Mouse (Mus musculus): Measurements from ENCODE around the gene Bcar1.

The Bcar1 gene

GRCm38 (mm10) chr8:111769296-111769695 is 25.7 kb upstream of the Bcar1 start:
- no peak for DNase-seq

- DNase-seq, result no peak
These were observed 25.0 kb upstream of the Bcar1 start for GRCm38 (mm10) chr8:111768651-111769050.

DNA sequence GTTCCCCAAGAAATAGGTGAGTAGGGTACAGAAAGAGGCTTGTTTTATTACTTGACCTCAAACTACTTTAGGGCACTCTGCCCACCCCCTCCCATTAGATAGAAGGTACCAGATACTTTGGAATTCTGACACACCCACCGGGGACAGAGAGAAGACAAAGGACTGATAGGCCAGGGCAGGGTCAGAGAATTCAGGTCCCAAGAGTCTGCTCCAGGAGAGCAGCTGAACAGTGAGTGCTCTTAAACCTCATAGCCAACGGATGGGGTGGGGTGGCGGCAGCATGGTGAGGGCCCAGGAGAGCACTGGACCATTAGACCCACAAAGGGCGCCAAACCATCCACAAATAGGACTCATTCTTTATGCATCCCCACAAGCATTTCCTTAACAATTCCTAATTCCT is 22.0 kb upstream of the Bcar1 start:
- no peak for DNase-seq

DNA sequence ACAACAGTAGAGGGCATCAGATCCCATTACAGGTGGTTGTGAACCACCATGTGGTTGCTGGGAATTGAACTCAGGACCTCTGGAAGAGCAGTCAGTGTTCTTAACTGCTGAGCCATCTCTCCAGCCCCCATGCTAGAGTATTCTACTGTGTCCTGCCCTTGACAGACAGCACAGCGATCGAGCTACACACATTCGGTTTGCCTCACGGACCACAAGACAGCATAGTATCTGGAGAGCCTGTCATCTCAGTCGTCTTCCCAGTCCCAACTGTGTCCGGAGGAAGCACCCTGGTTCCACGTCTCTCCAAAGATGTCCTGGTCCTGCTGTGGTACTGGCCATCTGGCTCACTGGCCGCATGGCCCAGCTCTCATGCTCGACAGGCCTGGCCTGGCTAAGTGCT is 21.5 kb upstream of the Bcar1 start:
- no peak for DNase-seq

DNA sequence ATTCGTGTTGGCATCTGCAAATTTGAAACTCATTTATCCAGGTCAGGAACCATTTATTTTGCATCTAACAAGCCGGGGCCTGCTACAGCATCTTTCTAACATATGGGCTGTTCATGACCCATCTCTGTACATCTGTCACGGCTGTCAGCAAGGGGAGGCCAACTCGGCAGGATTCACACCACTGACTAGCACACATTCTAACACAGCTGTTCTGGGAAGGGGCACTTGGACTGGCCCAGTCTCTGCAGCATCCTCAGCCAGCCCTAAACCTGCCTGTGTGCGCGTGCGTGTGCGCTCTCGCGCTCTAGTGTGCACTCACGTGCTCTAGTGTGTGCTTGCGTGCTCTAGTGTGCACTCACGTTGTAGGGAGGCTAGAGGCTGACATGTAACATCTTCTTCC is 17.1 kb upstream of the Bcar1 start:
- DNase-seq, result no peak

- DNase-seq, result no peak
These were observed 15.2 kb upstream of the Bcar1 start for GRCm38 (mm10) chr8:111758817-111759216.

- no peak for DNase-seq
These were observed 14.0 kb upstream of the Bcar1 start for GRCm38 (mm10) chr8:111757599-111757998.

- DNase-seq, result no peak
These were observed 11.1 kb upstream of the Bcar1 start for GRCm38 (mm10) chr8:111754736-111755135.

- no peak for DNase-seq
These were observed 10.5 kb upstream of the Bcar1 start for GRCm38 (mm10) chr8:111754088-111754487.

DNA sequence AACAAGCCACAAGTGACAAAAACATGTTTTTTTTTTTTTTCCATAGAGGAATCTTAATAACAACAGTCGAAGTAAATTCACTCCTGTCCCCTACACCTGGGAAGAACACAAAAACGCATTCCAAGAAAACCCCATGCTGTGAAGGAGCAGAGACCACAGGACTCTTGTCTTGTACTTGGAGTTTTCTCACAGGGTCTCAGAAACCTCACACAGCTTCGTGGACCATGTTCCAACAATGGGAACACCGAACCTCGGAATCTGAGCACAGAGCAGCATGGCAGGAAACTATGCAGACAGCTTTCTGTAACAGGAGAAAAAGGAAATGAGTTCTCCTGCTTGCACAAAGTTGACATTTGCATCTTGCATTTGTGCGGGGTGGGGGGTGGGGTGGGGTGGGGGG is 5.2 kb upstream of the Bcar1 start:
- DNase-seq, result no peak

DNA sequence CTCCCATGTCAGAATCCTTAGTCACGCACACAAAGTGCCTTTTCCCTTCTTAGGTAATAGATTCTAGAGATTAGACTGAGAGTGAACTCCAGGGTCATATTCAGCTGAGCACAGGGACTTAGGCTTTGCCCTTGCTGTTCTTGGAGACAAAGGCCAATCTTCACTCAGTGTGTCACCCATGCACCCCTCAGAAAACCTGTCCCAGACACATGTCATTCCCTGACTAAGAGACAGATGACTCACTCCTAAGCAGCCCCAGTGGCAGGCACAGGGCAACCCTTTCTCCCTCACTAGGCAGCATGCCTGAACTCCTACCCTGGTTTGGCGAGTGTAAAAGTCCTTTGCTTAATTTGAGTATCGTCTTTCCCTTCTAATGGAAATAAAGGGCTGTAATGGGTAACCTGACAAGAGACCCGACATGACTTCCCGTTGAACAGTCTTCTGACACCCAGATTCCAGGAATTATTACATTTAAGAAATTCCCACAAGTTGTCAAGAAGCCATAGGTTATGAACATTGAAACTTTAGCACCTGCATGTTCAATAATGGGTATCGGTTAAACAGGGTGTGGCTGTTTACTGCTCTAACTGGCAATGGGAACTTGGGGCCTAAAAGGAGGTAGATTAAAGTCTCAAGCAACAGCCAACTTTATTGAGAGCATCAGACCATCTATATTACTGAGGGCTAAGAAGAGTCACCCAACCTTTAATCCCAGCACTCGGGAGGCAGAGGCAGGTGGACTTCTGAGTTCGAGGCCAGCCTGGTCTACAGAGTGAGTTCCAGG is 4.4 kb upstream of the Bcar1 start:
- no peak for DNase-seq

DNA sequence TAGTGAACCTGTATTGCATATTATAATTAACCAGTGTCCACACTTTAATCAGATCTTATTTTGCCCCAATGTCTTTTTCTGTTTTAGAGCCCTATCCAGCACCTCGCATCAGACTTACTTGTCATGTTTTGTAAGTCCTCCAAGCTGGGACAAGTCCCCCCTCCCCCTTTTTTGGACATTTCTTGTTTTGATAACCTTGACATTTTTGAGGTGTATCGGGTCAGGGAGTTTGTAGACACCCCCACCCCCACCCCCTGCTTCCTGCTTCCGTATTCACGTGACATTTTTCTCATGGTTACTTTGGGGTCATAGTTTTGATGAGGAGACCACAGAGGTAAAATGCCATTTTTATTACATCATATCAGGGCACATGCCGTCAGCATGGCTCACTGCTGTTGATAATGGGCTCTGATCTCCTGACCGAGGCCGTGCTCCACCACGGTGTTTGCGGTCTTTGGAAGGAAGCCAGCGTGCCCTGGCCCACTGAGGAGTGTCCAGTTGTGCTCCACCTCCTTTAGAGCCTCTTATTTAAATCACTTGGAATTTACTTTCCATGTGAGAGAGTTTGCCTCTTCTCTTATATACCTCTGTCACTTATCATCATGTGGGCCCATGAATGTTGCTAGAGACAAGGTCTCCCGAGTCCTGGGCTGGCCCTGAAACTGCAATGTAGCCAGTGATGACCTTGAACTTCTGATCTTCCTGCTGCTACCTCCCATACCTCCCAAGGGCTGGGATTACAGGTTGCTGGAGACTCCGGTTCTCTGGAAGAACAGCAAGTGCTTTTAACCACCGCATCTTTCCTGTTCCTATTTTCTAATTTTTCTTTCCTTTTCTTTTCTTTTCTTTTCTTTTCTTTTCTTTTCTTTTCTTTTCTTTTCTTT is 3.2 kb upstream of the Bcar1 start:
- DNase-seq, result no peak

- no peak for DNase-seq
These were observed 2.2 kb upstream of the Bcar1 start for GRCm38 (mm10) chr8:111745591-111746418.

DNA sequence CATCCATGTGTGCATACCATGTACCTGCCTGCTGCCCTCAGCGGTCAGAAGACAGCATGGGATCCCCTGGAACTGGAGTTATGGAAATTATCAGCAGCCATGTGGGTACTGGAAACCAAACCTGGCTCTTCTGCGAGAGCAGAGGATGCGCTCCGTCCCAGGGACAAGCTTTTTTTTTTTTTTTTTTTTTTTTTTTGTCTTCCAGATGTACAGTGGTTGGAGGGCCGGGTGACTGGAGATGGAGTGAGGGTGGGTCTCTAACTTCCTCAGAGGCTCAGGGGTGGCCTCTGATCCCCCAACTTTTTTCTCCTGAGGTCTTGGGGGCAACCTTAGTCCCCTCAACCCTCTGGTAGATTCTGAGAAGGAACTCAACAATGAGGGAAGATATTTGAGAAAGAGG is 1.5 kb upstream of the Bcar1 start:
- no peak for DNase-seq

- no peak for DNase-seq
These were observed 363 bp downstream of the Bcar1 start for GRCm38 (mm10) chr8:111743101-111743791.

GRCm38 (mm10) chr8:111742261-111743037 is 1.2 kb downstream of the Bcar1 start:
- no peak for DNase-seq

- no peak for DNase-seq
These were observed 2.1 kb downstream of the Bcar1 start for GRCm38 (mm10) chr8:111741556-111741955.

DNA sequence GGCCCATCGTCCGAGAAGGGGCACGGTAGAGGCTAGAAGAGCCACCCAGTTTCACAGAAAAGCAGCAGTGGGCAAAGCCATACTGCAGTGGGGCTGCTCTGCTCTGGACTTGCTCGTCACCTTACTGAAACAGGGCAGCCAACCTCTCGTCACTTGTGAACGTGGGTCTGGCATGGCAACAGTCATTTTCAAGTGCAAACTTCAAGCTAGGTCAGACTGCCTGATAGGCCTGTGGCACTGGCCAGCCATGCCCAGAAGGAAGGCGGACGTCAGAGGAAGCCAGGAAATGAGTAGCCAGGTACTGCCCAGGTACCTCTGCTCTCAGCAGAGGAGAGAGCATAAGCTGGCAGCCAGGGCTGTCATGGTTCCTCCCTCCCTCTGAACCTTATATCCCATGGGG is 2.6 kb downstream of the Bcar1 start:
- no peak for DNase-seq

- no peak for DNase-seq
These were observed 3.3 kb downstream of the Bcar1 start for GRCm38 (mm10) chr8:111740301-111740711.

GRCm38 (mm10) chr8:111739604-111740003 is 4.0 kb downstream of the Bcar1 start:
- no peak for DNase-seq

DNA sequence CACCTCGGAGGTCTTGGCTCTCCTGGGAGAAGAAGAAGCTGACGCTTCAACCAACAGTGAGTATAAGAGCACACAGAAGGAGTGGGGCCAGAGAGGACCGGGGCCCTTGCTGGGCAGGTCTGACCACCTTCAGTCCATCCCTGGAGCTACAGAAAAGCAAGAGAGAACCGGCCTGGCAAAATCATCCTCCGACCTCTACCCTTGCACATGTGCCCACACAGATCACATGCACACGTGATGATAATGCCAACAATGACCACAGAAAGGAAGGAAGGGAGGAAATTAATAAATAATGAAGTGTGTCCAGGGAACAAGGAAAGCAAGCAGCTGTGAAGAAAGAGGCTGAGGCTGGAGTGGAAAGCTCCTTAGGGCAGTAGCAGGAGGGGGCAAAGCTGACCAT is 4.7 kb downstream of the Bcar1 start:
- no peak for DNase-seq

DNA sequence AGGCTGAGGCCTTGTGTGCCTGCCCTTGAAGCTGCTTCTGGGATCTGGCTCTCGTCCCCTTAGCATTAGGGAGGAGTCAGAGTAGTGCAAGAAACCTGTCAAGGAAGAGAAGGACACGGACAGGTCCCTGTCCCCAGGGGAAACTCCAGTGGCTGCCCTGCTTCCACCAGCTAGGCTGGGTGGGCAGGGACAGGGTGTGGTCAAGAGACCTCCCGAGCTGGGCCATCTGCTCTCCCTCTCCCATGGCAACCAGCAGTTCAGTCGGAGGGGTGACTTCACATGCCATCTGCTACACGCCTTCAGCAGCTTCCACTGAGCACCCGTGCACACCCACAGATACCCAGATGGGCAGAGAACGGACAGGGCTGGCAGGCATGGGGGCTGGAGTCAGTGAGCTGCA is 7.3 kb downstream of the Bcar1 start:
- no peak for DNase-seq

Measured in thymus, postnatal 25 days (tissue).